12 mouse cellular contexts compared by ENCODE assay signal in the genomic region with DNA sequence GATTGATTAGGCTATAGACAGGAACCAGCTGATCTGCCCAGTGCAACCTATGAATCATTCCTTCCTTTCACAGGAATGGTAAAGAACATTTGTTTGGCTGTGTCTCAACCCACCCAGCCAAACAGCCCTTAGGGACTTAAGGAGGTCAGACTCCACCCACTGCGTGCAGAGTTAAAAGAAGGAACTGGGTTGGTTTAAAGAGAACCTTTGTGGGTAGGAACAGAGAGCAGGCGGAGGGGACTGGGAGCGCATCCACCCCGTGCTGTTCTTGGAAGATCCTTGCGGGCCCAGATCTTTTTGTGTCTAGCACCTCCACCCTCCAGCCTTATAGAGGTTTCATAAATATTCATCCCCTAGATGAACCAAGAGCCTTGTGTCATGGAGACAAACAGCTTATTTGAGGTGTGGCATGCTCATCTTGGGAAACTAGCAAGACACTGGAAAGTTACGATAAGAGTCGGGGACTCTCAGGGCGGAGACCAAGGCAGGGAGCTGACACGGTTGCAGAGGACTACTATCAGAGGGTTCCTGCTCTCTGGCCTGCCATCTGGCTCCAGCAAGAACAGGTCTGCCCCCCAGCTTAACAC. TPM values are rescaled to one million over a fixed set of nuclear protein-coding genes. Genes with fewer than 3 reads are reported as not detected.
DNase-seq lines count a peak whose midpoint lies in the region; ATAC-seq lines count a peak whose summit lies in the region.
"Had no signal": no experiment of that assay in that cellular context is flagged by ENCODE, and none has a peak within 500 bp of the region (broad histone marks: within the 10 kb centered on the region; RNA-seq: fewer than 3 reads in every experiment).

No protein-coding gene starts in this region.

- peaks cover 11% of the 10 kb centered on the region; the same call in 1 of the 2 replicates for H3K27me3 ChIP-seq in kidney, embryonic 15.5 days
- H3K27me3 ChIP-seq in liver, embryonic 11.5 days (replicated peaks; ENCODE audit: control insufficient read depth, insufficient read depth, low read length) = peaks cover 7% of the 10 kb centered on the region
- H3K27me3 ChIP-seq in stomach, embryonic 15.5 days (replicated peaks) = no peaks in the 10 kb centered on the region; the same call in 1 of the 2 replicates

- 75% methylated on average over 9 of the region's 9 CpGs for WGBS in kidney, embryonic 15.5 days
- 52% methylated on average over 9 of the region's 9 CpGs for WGBS in liver, embryonic 11.5 days
- 63% methylated on average over 9 of the region's 9 CpGs for WGBS in stomach, embryonic 15.5 days

- H3K4me1 ChIP-seq in kidney, embryonic 15.5 days = peaks cover 4% of the 10 kb centered on the region
- H3K4me1 ChIP-seq in liver, embryonic 11.5 days (replicated peaks; ENCODE audit: control insufficient read depth, insufficient read depth, low read length) = peaks cover 27% of the 10 kb centered on the region
- H3K4me1 ChIP-seq in stomach, embryonic 15.5 days = peaks cover 2% of the 10 kb centered on the region; the same call in 1 of the 2 replicates

- H3K36me3 ChIP-seq in kidney, embryonic 15.5 days = no peaks in the 10 kb centered on the region
- no peaks in the 10 kb centered on the region for H3K36me3 ChIP-seq in liver, embryonic 11.5 days (ENCODE audit: control insufficient read depth, insufficient read depth, low read length)
- H3K36me3 ChIP-seq in stomach, embryonic 15.5 days = no peaks in the 10 kb centered on the region

- DNase-seq in kidney, postnatal 36 days = no peak
- peak; percentile 49 for DNase-seq in brain, adult 2 months (ENCODE audit: low read depth, low spot score)
- DNase-seq in liver, embryonic 11.5 days (ENCODE audit: low spot score) = peak; percentile 52
- DNase-seq in thymus, postnatal 10 days (ENCODE audit: low spot score in 2 of 2) = no peak
- no peak for DNase-seq in ovary, postnatal 14 days (ENCODE audit: low spot score)
- DNase-seq: adrenal gland, postnatal 25 days; kidney, adult 2 months; lung, postnatal 36 days; thymus, postnatal 25 days had no signal

- H3K27ac ChIP-seq in kidney, embryonic 15.5 days = no peak overlapping the region
- peak overlapping the region; percentile 91 for H3K27ac ChIP-seq in liver, embryonic 11.5 days (ENCODE audit: low read depth, low read length)
- peak overlapping the region; percentile 44; the same call in 1 of the 2 replicates for H3K27ac ChIP-seq in stomach, embryonic 15.5 days

- 0 out of 2 replicates have a peak, but pooled peaks cover 7% of the 10 kb centered on the region for H3K9me3 ChIP-seq in kidney, embryonic 15.5 days (replicated peaks)
- no peaks in the 10 kb centered on the region for H3K9me3 ChIP-seq in liver, embryonic 11.5 days (ENCODE audit: control insufficient read depth, low read length)
- H3K9me3 ChIP-seq in stomach, embryonic 15.5 days = no peaks in the 10 kb centered on the region

- no peak overlapping the region for H3K9ac ChIP-seq in kidney, embryonic 15.5 days
- H3K9ac ChIP-seq in liver, embryonic 11.5 days (ENCODE audit: low read depth, low read length) = peak overlapping the region; percentile 4; the same call in 1 of the 2 replicates
- no peak overlapping the region for H3K9ac ChIP-seq in stomach, embryonic 15.5 days

- H3K4me2 ChIP-seq in kidney, embryonic 15.5 days = no peak overlapping the region
- peak overlapping the region; percentile 36 for H3K4me2 ChIP-seq in liver, embryonic 11.5 days
- H3K4me2 ChIP-seq in stomach, embryonic 15.5 days = no peak overlapping the region

- 0 out of 2 replicates have a peak, but pooled peaks have one; percentile 36 for ATAC-seq in kidney, embryonic 15.5 days (replicated peaks; ENCODE audit: low FRiP score)
- peak; percentile 98 for ATAC-seq in liver, embryonic 11.5 days (replicated peaks; ENCODE audit: low FRiP score)
- ATAC-seq in stomach, embryonic 15.5 days (ENCODE audit: insufficient read depth, low FRiP score, low read depth) = peak; percentile 91
- ATAC-seq in cerebellum, adult (ENCODE audit: insufficient number of reproducible peaks, low FRiP score, low TSS enrichment) = no peak

- H3K4me3 ChIP-seq in kidney, embryonic 15.5 days (replicated peaks) = no peak overlapping the region
- H3K4me3 ChIP-seq in liver, embryonic 11.5 days (ENCODE audit: low read depth, low read length) = no peak overlapping the region
- no peak overlapping the region for H3K4me3 ChIP-seq in stomach, embryonic 15.5 days (replicated peaks)

RNA-seq across cellular contexts. Expression of a gene that starts 49.8 kb away (rescaled TPM):
- 2.0 and 3.4 TPM in 2 replicates for polyA plus RNA-seq in kidney, embryonic 15.5 days (2015; fragmentation: Nextera tagmentation; extraction: Ambion mirVana)
- 2.7 and 3.7 TPM in 2 replicates for polyA plus RNA-seq in liver, embryonic 11.5 days (2014; fragmentation: Nextera tagmentation; extraction: Ambion mirVana)
- 25.9 and 37.0 TPM in 2 replicates for polyA plus RNA-seq in stomach, embryonic 15.5 days (2015; fragmentation: Nextera tagmentation; extraction: Ambion mirVana)

Comparison
In these comparisons a context has a peak if more than half of its experiments do, and no peak if none do; other contexts are left out.
1. DNase-seq: peak in brain, adult 2 months (single experiment) and liver, embryonic 11.5 days (single experiment); none in kidney, postnatal 36 days (0 of 2), thymus, postnatal 10 days (0 of 2) and ovary, postnatal 14 days (single experiment).